Mouse (Mus musculus): ENCODE measurements around the gene Daam2. TPM values are rescaled to one million over a fixed set of nuclear protein-coding genes. Genes with fewer than 3 reads are reported as not detected.
A peak's percentile ranks its signal among the peaks of the same experiment; 100 is the strongest.

Daam2 gene
- polyA plus RNA-seq, 1 experiment from 2014 or later, result 0.82 TPM

DNA sequence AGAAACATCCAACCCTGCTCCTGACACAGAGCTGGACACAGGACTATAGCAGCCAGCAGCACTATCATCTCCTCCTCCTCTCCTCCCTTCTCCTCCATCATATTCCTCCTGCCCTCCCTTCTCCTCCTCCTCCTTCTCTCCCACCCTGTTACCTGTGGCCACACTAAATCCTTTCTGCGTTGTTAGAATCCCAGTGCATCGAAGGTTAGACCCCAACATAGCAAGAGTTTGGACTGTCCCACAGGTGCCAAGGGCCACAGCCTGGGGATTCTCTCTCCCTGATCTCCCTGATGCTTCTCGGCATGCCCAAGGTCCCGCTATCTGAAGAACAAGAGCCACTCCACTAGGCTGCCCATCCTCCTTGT lies 745 bp downstream of the Daam2 start:
- 32% methylated on average over 4 of the region's 4 CpGs for WGBS
- no peaks in the 10 kb centered on the region for H3K9me3 ChIP-seq (ENCODE audit: control insufficient read depth, low read length)
- DNase-seq (ENCODE audit: low spot score, missing footprints) (no peak), ATAC-seq (ENCODE audit: low FRiP score) (no peak; the same call in 1 of the 2 replicates)
- H3K4me1 ChIP-seq (ENCODE audit: control insufficient read depth, insufficient read depth, low read length), result no peaks in the 10 kb centered on the region
- H3K27me3 ChIP-seq (ENCODE audit: control insufficient read depth, insufficient read depth, low read length), result peaks cover 2% of the 10 kb centered on the region; the same call in 1 of the 2 replicates
- H3K36me3 ChIP-seq (ENCODE audit: control insufficient read depth, insufficient read depth, low read length), result no peaks in the 10 kb centered on the region
- H3K27ac ChIP-seq (ENCODE audit: low read depth, low read length), result no peak overlapping the region
- peak overlapping the region; percentile 40 for H3K4me3 ChIP-seq (ENCODE audit: low read depth, low read length)
- H3K4me2 ChIP-seq, result peak overlapping the region; percentile 82
- peak overlapping the region; percentile 68 for H3K9ac ChIP-seq (ENCODE audit: low read length)

DNA sequence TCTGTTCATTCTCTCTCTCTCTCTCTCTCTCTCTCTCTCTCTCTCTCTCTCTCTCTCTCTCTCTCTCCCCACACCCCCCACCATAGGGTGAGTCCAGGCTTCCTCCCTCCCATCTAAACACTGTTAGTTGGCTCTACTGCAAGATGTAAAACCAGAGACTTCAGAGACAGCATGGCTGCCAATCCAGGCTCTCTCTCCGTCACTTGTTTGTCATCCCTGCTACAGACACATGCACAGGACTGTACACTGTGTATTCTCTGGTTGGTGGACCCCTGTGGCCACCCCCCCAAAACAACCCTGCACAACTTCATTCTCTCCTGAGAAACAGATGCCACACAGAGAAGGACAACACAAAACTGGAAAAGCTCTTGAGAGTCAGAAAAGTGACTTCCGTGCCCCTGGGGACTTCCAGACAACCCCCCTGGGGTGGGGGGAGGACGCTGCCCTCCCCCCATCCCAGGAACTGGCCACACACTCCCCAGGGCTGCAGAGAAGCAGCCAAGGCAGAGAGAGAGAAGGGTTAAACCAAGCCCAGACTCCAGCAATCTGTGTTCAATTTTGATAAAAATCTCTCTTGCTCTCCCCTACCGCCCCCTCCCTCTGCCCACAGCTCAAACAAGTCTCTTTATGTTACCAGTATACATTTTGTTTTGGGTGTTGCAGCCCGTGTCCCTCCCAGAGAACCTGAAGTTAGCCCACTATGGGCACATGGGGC lies 1.3 kb downstream of the Daam2 start:
- H3K4me1 ChIP-seq (ENCODE audit: control insufficient read depth, insufficient read depth, low read length), result no peaks in the 10 kb centered on the region
- 45% methylated on average over 5 of the region's 5 CpGs for WGBS
- no peak for ATAC-seq (ENCODE audit: low FRiP score)
- H3K4me2 ChIP-seq, result peak overlapping the region; percentile 82
- H3K9ac ChIP-seq (ENCODE audit: low read length), result no peak overlapping the region; the same call in 1 of the 2 replicates
- H3K27me3 ChIP-seq (ENCODE audit: control insufficient read depth, insufficient read depth, low read length), result peaks cover 2% of the 10 kb centered on the region; the same call in 1 of the 2 replicates
- no peaks in the 10 kb centered on the region for H3K36me3 ChIP-seq (ENCODE audit: control insufficient read depth, insufficient read depth, low read length)
- no peak overlapping the region for H3K27ac ChIP-seq (ENCODE audit: low read depth, low read length)
- no peak for DNase-seq (ENCODE audit: low spot score, missing footprints)
- H3K4me3 ChIP-seq (ENCODE audit: low read depth, low read length), result no peak overlapping the region
- H3K9me3 ChIP-seq (ENCODE audit: control insufficient read depth, low read length), result no peaks in the 10 kb centered on the region

DNA sequence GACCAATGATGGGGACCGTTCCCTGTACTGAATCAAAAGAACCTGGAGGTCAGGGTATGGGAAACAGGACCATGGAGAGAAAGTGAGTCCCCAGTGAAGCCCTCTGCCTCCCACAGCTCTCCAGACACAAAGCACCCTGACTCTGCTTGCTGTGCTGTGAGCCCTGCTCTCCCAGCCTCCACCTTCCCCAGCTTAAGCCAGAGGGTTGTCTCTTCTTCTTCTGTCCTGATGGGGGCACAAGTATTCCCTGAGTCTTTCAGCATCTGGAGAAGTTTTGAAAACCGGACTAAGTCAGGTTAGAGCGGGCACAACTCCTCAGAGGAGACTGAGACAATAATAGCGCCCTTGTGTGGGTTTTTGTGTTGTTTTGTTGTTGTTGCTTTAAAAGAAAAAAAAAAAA lies 2.2 kb downstream of the Daam2 start:
- no peak overlapping the region for H3K4me3 ChIP-seq (ENCODE audit: low read depth, low read length)
- WGBS, result 66% methylated on average over 4 of the region's 4 CpGs
- H3K4me1 ChIP-seq (ENCODE audit: control insufficient read depth, insufficient read depth, low read length), result no peaks in the 10 kb centered on the region
- no peaks in the 10 kb centered on the region for H3K36me3 ChIP-seq (ENCODE audit: control insufficient read depth, insufficient read depth, low read length)
- no peaks in the 10 kb centered on the region for H3K9me3 ChIP-seq (ENCODE audit: control insufficient read depth, low read length)
- ATAC-seq (ENCODE audit: low FRiP score) (no peak), DNase-seq (ENCODE audit: low spot score, missing footprints) (no peak)
- no peak overlapping the region for H3K4me2 ChIP-seq
- H3K9ac ChIP-seq (ENCODE audit: low read length), result no peak overlapping the region
- H3K27ac ChIP-seq (ENCODE audit: low read depth, low read length), result no peak overlapping the region
- H3K27me3 ChIP-seq (ENCODE audit: control insufficient read depth, insufficient read depth, low read length), result peaks cover 2% of the 10 kb centered on the region; the same call in 1 of the 2 replicates

DNA sequence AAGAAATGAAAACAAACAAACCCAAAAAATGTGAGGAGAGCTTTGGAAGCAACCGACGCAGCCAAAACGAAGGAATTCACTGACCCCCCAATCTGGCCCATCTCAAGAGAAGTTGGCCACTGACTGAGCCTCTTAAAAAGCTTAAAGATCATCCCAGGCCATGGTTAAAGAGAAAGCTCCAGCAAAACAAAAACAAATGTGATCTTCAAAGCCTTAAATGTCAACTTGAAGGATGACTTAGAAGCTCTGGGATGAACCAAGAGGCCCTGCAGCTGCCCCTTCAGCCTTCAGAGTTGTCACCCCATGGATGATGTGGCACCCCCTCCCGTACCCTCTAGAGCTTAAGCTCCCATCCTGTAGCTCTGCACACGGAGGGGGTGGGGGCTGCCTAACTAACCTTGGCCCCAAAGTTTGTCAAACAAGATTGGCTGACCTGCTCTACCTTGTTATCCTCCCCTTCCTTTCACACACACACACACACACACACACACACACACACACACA lies 4.3 kb downstream of the Daam2 start:
- Histone ChIP-seq H3K9me3 (ENCODE audit: control insufficient read depth, low read length) (no peaks in the 10 kb centered on the region), H3K27me3 (ENCODE audit: control insufficient read depth, insufficient read depth, low read length) (peaks cover 2% of the 10 kb centered on the region; the same call in 1 of the 2 replicates), H3K4me2 (no peak overlapping the region), H3K4me1 (ENCODE audit: control insufficient read depth, insufficient read depth, low read length) (no peaks in the 10 kb centered on the region), H3K36me3 (ENCODE audit: control insufficient read depth, insufficient read depth, low read length) (no peaks in the 10 kb centered on the region), H3K27ac (ENCODE audit: low read depth, low read length) (no peak overlapping the region), H3K4me3 (ENCODE audit: low read depth, low read length) (no peak overlapping the region), H3K9ac (ENCODE audit: low read length) (no peak overlapping the region)
- DNase-seq (ENCODE audit: low spot score, missing footprints) (no peak), ATAC-seq (ENCODE audit: low FRiP score) (no peak)
- WGBS, result 69% methylated on average over 5 of the region's 5 CpGs

DNA sequence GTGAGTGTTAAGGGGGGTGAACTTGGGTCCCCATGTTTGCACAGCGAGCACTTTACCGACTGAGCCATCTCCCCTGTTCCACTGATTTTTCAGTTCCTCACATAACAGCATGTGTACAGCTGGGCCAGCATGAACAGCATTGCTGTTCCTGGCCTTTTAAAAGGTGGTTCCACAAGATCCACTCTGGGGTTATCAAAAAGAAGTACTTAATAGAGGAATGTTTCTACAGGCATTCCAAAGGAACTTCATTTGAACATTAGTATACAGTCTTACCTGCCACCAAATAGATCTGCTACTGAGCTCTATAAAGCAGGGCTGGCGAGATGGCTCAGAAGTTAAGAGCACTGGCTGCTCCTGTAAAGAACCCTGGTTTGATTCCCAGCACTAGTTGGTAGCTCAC lies 8.0 kb downstream of the Daam2 start:
- no peaks in the 10 kb centered on the region for H3K9me3 ChIP-seq (ENCODE audit: control insufficient read depth, low read length)
- WGBS, result 93% methylated on average over 3 of the region's 3 CpGs
- no peak for ATAC-seq (ENCODE audit: low FRiP score)

DNA sequence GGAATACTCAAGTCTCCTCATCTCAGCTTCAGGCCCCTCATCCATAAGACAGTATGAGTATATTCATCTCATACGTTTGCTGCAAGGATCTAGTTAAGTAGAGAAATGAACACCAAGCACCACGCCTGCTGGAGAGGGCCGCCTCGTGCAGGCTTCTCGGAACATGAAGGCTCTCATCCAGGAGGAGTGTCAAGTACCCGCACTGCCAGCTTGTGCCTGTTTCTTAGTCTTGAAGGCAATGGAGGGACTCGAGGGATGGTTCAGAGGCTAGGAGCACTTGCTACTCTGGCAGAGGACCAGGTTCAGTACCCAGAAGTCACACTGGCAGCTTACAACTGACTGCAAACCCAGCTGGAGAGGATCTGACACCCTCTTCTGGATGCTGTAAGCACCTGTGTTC lies 12.2 kb downstream of the Daam2 start:
- no peaks in the 10 kb centered on the region for H3K27me3 ChIP-seq (ENCODE audit: control insufficient read depth, insufficient read depth, low read length)
- ATAC-seq (ENCODE audit: low FRiP score) (no peak), DNase-seq (ENCODE audit: low spot score, missing footprints) (no peak)
- WGBS, result 86% methylated on average over 7 of the region's 7 CpGs
- no peak overlapping the region for H3K4me2 ChIP-seq
- H3K9me3 ChIP-seq (ENCODE audit: control insufficient read depth, low read length), result no peaks in the 10 kb centered on the region
- no peaks in the 10 kb centered on the region for H3K36me3 ChIP-seq (ENCODE audit: control insufficient read depth, insufficient read depth, low read length)
- no peaks in the 10 kb centered on the region for H3K4me1 ChIP-seq (ENCODE audit: control insufficient read depth, insufficient read depth, low read length)
- no peak overlapping the region for H3K4me3 ChIP-seq (ENCODE audit: low read depth, low read length)
- H3K27ac ChIP-seq (ENCODE audit: low read depth, low read length), result no peak overlapping the region
- H3K9ac ChIP-seq (ENCODE audit: low read length), result no peak overlapping the region

More for the DNA sequence above, 8.0 kb downstream of the Daam2 start:
- no peaks in the 10 kb centered on the region for H3K27me3 ChIP-seq (ENCODE audit: control insufficient read depth, insufficient read depth, low read length)
- no peak overlapping the region for H3K4me3 ChIP-seq (ENCODE audit: low read depth, low read length)
- H3K9ac ChIP-seq (ENCODE audit: low read length), result no peak overlapping the region
- no peak for DNase-seq (ENCODE audit: low spot score, missing footprints)
- H3K4me1 ChIP-seq (ENCODE audit: control insufficient read depth, insufficient read depth, low read length), result no peaks in the 10 kb centered on the region
- no peak overlapping the region for H3K4me2 ChIP-seq
- no peak overlapping the region for H3K27ac ChIP-seq (ENCODE audit: low read depth, low read length)
- H3K36me3 ChIP-seq (ENCODE audit: control insufficient read depth, insufficient read depth, low read length), result no peaks in the 10 kb centered on the region

DNA sequence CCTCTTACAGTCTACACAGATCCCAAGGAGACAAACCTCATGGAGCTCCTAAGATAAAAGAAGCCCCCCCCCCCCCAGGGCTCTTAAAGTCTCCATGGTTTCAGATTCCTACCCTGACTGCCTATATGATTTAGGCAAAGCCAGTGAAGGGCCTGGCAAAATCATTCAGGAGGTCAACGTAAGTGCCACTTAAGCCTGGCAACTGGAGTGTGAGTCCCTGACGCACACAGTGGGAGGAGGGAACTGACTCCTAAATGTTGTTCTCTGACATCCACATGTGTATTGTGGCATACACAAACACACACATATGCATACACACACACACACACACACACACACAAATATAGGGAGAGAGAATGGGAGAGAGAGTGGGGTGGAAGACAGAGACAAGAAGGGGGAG lies 12.7 kb downstream of the Daam2 start:
- H3K27ac ChIP-seq (ENCODE audit: low read depth, low read length), result no peak overlapping the region
- ATAC-seq (ENCODE audit: low FRiP score) (no peak), DNase-seq (ENCODE audit: low spot score, missing footprints) (no peak)
- no peak overlapping the region for H3K4me2 ChIP-seq
- no peak overlapping the region for H3K9ac ChIP-seq (ENCODE audit: low read length)
- H3K36me3 ChIP-seq (ENCODE audit: control insufficient read depth, insufficient read depth, low read length), result no peaks in the 10 kb centered on the region
- no peak overlapping the region for H3K4me3 ChIP-seq (ENCODE audit: low read depth, low read length)
- H3K4me1 ChIP-seq (ENCODE audit: control insufficient read depth, insufficient read depth, low read length), result no peaks in the 10 kb centered on the region
- 85% methylated on average over 2 of the region's 2 CpGs for WGBS
- no peaks in the 10 kb centered on the region for H3K9me3 ChIP-seq (ENCODE audit: control insufficient read depth, low read length)
- no peaks in the 10 kb centered on the region for H3K27me3 ChIP-seq (ENCODE audit: control insufficient read depth, insufficient read depth, low read length)

DNA sequence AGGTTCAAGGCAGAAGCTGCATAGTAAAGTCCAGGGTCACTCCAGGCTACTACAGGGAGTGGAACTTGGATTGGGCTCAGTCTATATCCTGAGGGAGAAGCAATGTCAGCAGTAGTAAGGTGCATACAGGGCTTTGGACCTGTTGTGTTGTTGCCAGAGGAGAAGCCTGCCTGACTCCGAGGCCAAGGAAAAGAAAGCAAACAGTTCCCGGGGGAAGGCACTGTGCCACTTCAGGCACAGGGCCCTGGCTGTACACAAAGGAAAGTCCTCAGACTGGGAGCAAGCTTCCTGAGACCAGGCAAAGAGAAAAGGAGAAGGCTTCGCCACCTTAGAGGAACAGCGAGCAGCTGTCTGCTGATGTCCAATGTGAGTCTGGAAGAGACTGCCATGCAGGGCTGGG lies 18.1 kb downstream of the Daam2 start:
- H3K4me2 ChIP-seq, result no peak overlapping the region
- no peaks in the 10 kb centered on the region for H3K4me1 ChIP-seq (ENCODE audit: control insufficient read depth, insufficient read depth, low read length)
- no peaks in the 10 kb centered on the region for H3K9me3 ChIP-seq (ENCODE audit: control insufficient read depth, low read length)
- DNase-seq (ENCODE audit: low spot score, missing footprints) (no peak), ATAC-seq (ENCODE audit: low FRiP score) (no peak)
- H3K4me3 ChIP-seq (ENCODE audit: low read depth, low read length), result no peak overlapping the region
- no peaks in the 10 kb centered on the region for H3K36me3 ChIP-seq (ENCODE audit: control insufficient read depth, insufficient read depth, low read length)
- H3K27ac ChIP-seq (ENCODE audit: low read depth, low read length), result no peak overlapping the region
- 86% methylated on average over 4 of the region's 4 CpGs for WGBS
- no peak overlapping the region for H3K9ac ChIP-seq (ENCODE audit: low read length)
- no peaks in the 10 kb centered on the region for H3K27me3 ChIP-seq (ENCODE audit: control insufficient read depth, insufficient read depth, low read length)

DNA sequence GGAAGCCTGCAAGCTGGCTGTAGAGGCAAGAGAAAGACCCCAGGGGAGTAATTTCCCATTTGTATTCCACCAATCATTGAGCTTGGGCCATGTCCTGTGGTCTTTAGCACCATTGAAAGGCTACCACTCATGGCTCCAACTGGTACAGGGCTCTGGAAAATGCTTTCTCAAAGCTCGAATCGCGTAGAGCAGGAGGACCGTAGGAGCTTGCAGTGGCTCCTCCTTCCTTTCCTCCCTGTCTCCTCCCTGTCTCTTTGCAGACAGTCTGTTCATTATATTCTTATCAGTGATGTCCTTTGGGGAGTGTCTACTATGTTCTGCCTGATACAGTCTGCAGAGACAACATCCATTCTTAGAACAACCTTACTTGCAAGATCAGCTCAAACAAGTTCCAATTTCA lies 18.7 kb downstream of the Daam2 start:
- 84% methylated on average over 4 of the region's 4 CpGs for WGBS
- H3K27ac ChIP-seq (ENCODE audit: low read depth, low read length), result no peak overlapping the region
- H3K4me2 ChIP-seq, result no peak overlapping the region
- H3K27me3 ChIP-seq (ENCODE audit: control insufficient read depth, insufficient read depth, low read length), result no peaks in the 10 kb centered on the region
- no peaks in the 10 kb centered on the region for H3K4me1 ChIP-seq (ENCODE audit: control insufficient read depth, insufficient read depth, low read length)
- no peaks in the 10 kb centered on the region for H3K9me3 ChIP-seq (ENCODE audit: control insufficient read depth, low read length)
- DNase-seq (ENCODE audit: low spot score, missing footprints) (no peak), ATAC-seq (ENCODE audit: low FRiP score) (no peak)
- no peak overlapping the region for H3K9ac ChIP-seq (ENCODE audit: low read length)
- no peaks in the 10 kb centered on the region for H3K36me3 ChIP-seq (ENCODE audit: control insufficient read depth, insufficient read depth, low read length)
- no peak overlapping the region for H3K4me3 ChIP-seq (ENCODE audit: low read depth, low read length)

Data from midbrain, embryonic 11.5 days (tissue).